In genomic region chr2:32854206-32854605, GRCm38 (mm10) we compare ENCODE assay signal across 7 mouse cellular contexts. TPM values are rescaled to one million over a fixed set of nuclear protein-coding genes. Genes with fewer than 3 reads are reported as not detected.
A peak's percentile ranks its signal among the peaks of the same experiment; 100 is the strongest.
DNase-seq lines count a peak whose midpoint lies in the region; TF ChIP-seq lines count a peak whose summit lies in the region.

No protein-coding gene starts in this region.

- 7% methylated on average over 8 of the region's 8 CpGs for WGBS in midbrain, embryonic 10.5 days

- DNase-seq in WW6 (ENCODE audit: low read depth, low spot score), result peak; percentile 70
- DNase-seq in cerebellum, postnatal 36 days, result peak; percentile 96 to 97
- peak; percentile 94 for DNase-seq in gastrocnemius, adult 2 months
- DNase-seq in induced T-regulatory cell, adult 2 months (ENCODE audit: low read depth), result peak; percentile 93
- DNase-seq in left cerebral cortex, postnatal 14 days (ENCODE audit: low spot score in 2 of 2), result peak; percentile 92 to 93
- DNase-seq in midbrain, embryonic 10.5 days (ENCODE audit: low spot score), result peak; percentile 86
- peak; percentile 97 for DNase-seq in right cerebral cortex, postnatal 4 days

- no peak overlapping the region for H3K27ac ChIP-seq in gastrocnemius, adult 2 months
- H3K27ac ChIP-seq in midbrain, embryonic 10.5 days (replicated peaks), result no peak overlapping the region

- peaks cover 29% of the 10 kb centered on the region for H3K27me3 ChIP-seq in midbrain, embryonic 10.5 days (ENCODE audit: low read depth, poor library complexity, severe bottlenecking)

- peaks cover 24% of the 10 kb centered on the region for H3K4me1 ChIP-seq in midbrain, embryonic 10.5 days

- intact Hi-C loops in gastrocnemius, adult 2 months (cut with DNase I), result loop anchor here (1.0 kb wide), 2 partner anchors 33 to 75 kb away; no protein-coding TSS in a partner anchor
- intact Hi-C loops in left cerebral cortex, postnatal 14 days (cut with DNase I), result loop anchor here (2.0 to 10.0 kb wide), 3 partner anchors 37 to 149 kb away; partner anchors contain the start of genes Cfap157 and Fpgs

- H3K4me3 ChIP-seq in gastrocnemius, adult 2 months, result no peak overlapping the region
- no peak overlapping the region for H3K4me3 ChIP-seq in midbrain, embryonic 10.5 days

- no peaks in the 10 kb centered on the region for H3K36me3 ChIP-seq in midbrain, embryonic 10.5 days

- no peaks in the 10 kb centered on the region for H3K9me3 ChIP-seq in midbrain, embryonic 10.5 days (replicated peaks)

- peak; percentile 93 for TF ChIP-seq CTCF in gastrocnemius, adult 2 months (IDR thresholded peaks at IDR 0.05)

RNA-seq across cellular contexts. Expression of gene Stxbp1, which starts 7.2 kb away (rescaled TPM):
- total RNA-seq in gastrocnemius, adult 2 months (2021), result 1 to 10 TPM; 2.0 to 3.9 TPM
- total RNA-seq in left cerebral cortex, postnatal 14 days (2021), result 1,000 to 10,000 TPM; 1,032 to 1,038 TPM
- polyA plus RNA-seq in midbrain, embryonic 10.5 days (2016; fragmentation: Nextera tagmentation; extraction: Ambion mirVana), result 31.4 and 45.6 TPM in 2 replicates

RNA-seq across cellular contexts. Expression of gene Fam129b, which starts 21.7 kb away (rescaled TPM):
- total RNA-seq in gastrocnemius, adult 2 months (2021), result 1 to 10 TPM; 4.8 to 7.2 TPM
- 10 to 100 TPM; 20.0 to 21.0 TPM for total RNA-seq in left cerebral cortex, postnatal 14 days (2021)
- polyA plus RNA-seq in midbrain, embryonic 10.5 days (2016; fragmentation: Nextera tagmentation; extraction: Ambion mirVana), result 23.5 and 25.5 TPM in 2 replicates

Comparison
In these comparisons a context has a peak if more than half of its experiments do, and no peak if none do; other contexts are left out.
1. RNA of gene Stxbp1, which starts 7.2 kb away (total RNA-seq): 1,032 to 1,038 TPM in left cerebral cortex, postnatal 14 days; 2.0 to 3.9 TPM in gastrocnemius, adult 2 months; every median in the first group is over 100 times any median in the second.
2. Peak in every context shown above with its lines, with median percentiles within 50 percentile points of each other: DNase-seq.